Mouse (Mus musculus) limb, embryonic 14.5 days (tissue): ENCODE results near the gene Sirt4. TPM values are rescaled to one million over a fixed set of nuclear protein-coding genes. Genes with fewer than 3 reads are reported as not detected.

Experiments used
- ATAC-seq: fragments of 200-750 bp; cut with Nextera tagmentation; 2 replicates; pipeline ENCODE4 v1.8.0; 2017; ENCODE audit warnings: low read depth, moderate number of reproducible peaks, moderate TSS enrichment; ENCODE audit not compliant: low FRiP score
- DNase-seq: peaks from one replicate; pipeline ENCODE4 v3.0.0-alpha.2; 2015; ENCODE audit warnings: low spot score
- H3K27ac ChIP-seq: fragments of 300-500 bp; sonication (generic); replicated peaks from 2 replicates; pipeline ENCODE4 v1.5.1; 2014; ENCODE audit warnings: low read depth, mild to moderate bottlenecking, low read length, moderate library complexity, mixed read lengths
- H3K27me3 ChIP-seq: fragments of 300-500 bp; sonication (generic); 2 replicates; pipeline ENCODE4 v1.6.1; 2014; ENCODE audit warnings: low read length, mixed read lengths; ENCODE audit not compliant: control insufficient read depth, insufficient read depth
- H3K36me3 ChIP-seq: fragments of 300-500 bp; sonication (generic); 2 replicates; pipeline ENCODE4 v1.6.1; 2014; ENCODE audit warnings: mild to moderate bottlenecking, low read length, moderate library complexity, mixed read lengths; ENCODE audit not compliant: control insufficient read depth, insufficient read depth
- H3K4me1 ChIP-seq: fragments of 300-500 bp; sonication (generic); 2 replicates; pipeline ENCODE4 v1.6.1; 2014; ENCODE audit warnings: antibody characterized with exemption, low read length, mixed read lengths; ENCODE audit not compliant: control insufficient read depth, insufficient read depth
- H3K4me2 ChIP-seq: fragments of 300-500 bp; sonication (generic); replicated peaks from 2 replicates; pipeline ENCODE4 v1.6.1; 2014; ENCODE audit warnings: low read depth, mild to moderate bottlenecking, low read length, moderate library complexity; ENCODE audit not compliant: severe bottlenecking
- H3K4me3 ChIP-seq: fragments of 300-500 bp; sonication (generic); replicated peaks from 2 replicates; pipeline ENCODE4 v1.5.1; 2014; ENCODE audit warnings: low read length
- H3K9ac ChIP-seq: fragments of 300-500 bp; sonication (generic); 2 replicates; pipeline ENCODE4 v1.6.1; 2014; ENCODE audit warnings: mild to moderate bottlenecking, low read depth, low read length, moderate library complexity; ENCODE audit not compliant: severe bottlenecking
- H3K9me3 ChIP-seq: fragments of 300-500 bp; sonication (generic); 2 replicates; pipeline ENCODE4 v1.6.1; 2016; ENCODE audit warnings: low read length; ENCODE audit not compliant: control insufficient read depth
- POLR2A ChIP-seq: fragments of 200-500 bp; IDR thresholded peaks from 2 replicates; pipeline ENCODE4 v1.8.0; 2012; ENCODE audit warnings: inconsistent platforms, mild to moderate bottlenecking, moderate library complexity, borderline replicate concordance; ENCODE audit not compliant: insufficient read depth, insufficient read length; ENCODE audit errors: extremely low read depth
- WGBS: fragments of 180-500 bp; shearing (Covaris S2); extraction: QIAGEN DNeasy Blood & Tissue Kit; methylation state at CpG from one replicate; pipeline ENCODE4 v1.1.7; 2014; 5-methylcytosine and 5-hydroxymethylcytosine counted together
- polyA plus RNA-seq, 2 experiments: library from polyadenylated mRNA; depleted of rRNA in 1 of 2; stranded (reverse) in 1 of 2; unstranded in 1 of 2; fragments of >200 nt; fragmentation: Nextera tagmentation in 1 of 2; extraction: Ambion mirVana in 1 of 2; gene quantifications; 2 replicates each; pipeline versions ENCODE4 v1.2.1 to v1.2.3; 2012 to 2014

Sirt4 gene
- polyA plus RNA-seq, 2 experiments = 20.4 to 69.2 TPM

GRCm38 (mm10) chr5:115431898-115432259 is 52.6 kb downstream of the Sirt4 start:
- Histone ChIP-seq H3K36me3 (peaks cover 24% of the 10 kb centered on the region), H3K9me3 (no peaks in the 10 kb centered on the region), H3K4me3 (peak overlapping the region; percentile 92), H3K4me2 (peak overlapping the region; percentile 91), H3K9ac (0 out of 2 replicates have a peak overlapping the region, but pooled peaks have one; percentile 96), H3K4me1 (peaks cover 49% of the 10 kb centered on the region), H3K27ac (no peak overlapping the region), H3K27me3 (no peaks in the 10 kb centered on the region)
- no peak for ATAC-seq
- 46% methylated on average over 7 of the region's 7 CpGs for WGBS
- no peak for TF ChIP-seq POLR2A
- no peak for DNase-seq

GRCm38 (mm10) chr5:115431061-115431897 is 53.2 kb downstream of the Sirt4 start:
- Histone ChIP-seq H3K9ac (peak overlapping the region; percentile 96), H3K9me3 (no peaks in the 10 kb centered on the region), H3K27ac (0 out of 2 replicates have a peak overlapping the region, but pooled peaks have one; percentile 10), H3K4me1 (peaks cover 43% of the 10 kb centered on the region), H3K4me2 (peak overlapping the region; percentile 91), H3K27me3 (no peaks in the 10 kb centered on the region), H3K36me3 (peaks cover 24% of the 10 kb centered on the region), H3K4me3 (peak overlapping the region; percentile 92)
- WGBS = 9% methylated on average over 14 of the region's 14 CpGs
- ATAC-seq = no peak
- TF ChIP-seq POLR2A = no peak
- no peak for DNase-seq

GRCm38 (mm10) chr5:115430187-115430960 is 54.2 kb downstream of the Sirt4 start:
- TF ChIP-seq POLR2A = no peak
- H3K9me3 ChIP-seq = no peaks in the 10 kb centered on the region
- H3K9ac ChIP-seq = peak overlapping the region; percentile 96
- ATAC-seq (peak; percentile 5; the same call in 1 of the 2 replicates), DNase-seq (no peak)
- peaks cover 21% of the 10 kb centered on the region for H3K36me3 ChIP-seq
- peak overlapping the region; percentile 63 for H3K27ac ChIP-seq
- 6% methylated on average over 43 of the region's 73 CpGs for WGBS
- no peaks in the 10 kb centered on the region for H3K27me3 ChIP-seq
- peak overlapping the region; percentile 92 for H3K4me3 ChIP-seq
- H3K4me2 ChIP-seq = peak overlapping the region; percentile 91
- H3K4me1 ChIP-seq = peaks cover 34% of the 10 kb centered on the region

GRCm38 (mm10) chr5:115429359-115430186 is 55.0 kb downstream of the Sirt4 start, which contains the start of gene Msi1:
Gene Msi1 (plus strand): TSS chr5:115429599.
- peak; percentile 81 for ATAC-seq
- under 1% methylated on average over 34 of the region's 117 CpGs for WGBS
- H3K9me3 ChIP-seq = no peaks in the 10 kb centered on the region
- H3K36me3 ChIP-seq = peaks cover 17% of the 10 kb centered on the region; the same call in 1 of the 2 replicates
- H3K27me3 ChIP-seq = no peaks in the 10 kb centered on the region
- peak within 1 kb of the TSS; percentile 91 for H3K4me2 ChIP-seq
- H3K27ac ChIP-seq = peak within 1 kb of the TSS; percentile 63
- H3K9ac ChIP-seq = peak within 1 kb of the TSS; percentile 96
- TF ChIP-seq POLR2A = no peak
- peak; percentile 42 for DNase-seq
- H3K4me3 ChIP-seq = peak within 1 kb of the TSS; percentile 92
- H3K4me1 ChIP-seq = peaks cover 26% of the 10 kb centered on the region

GRCm38 (mm10) chr5:115428831-115429358 is 55.6 kb downstream of the Sirt4 start:
- TF ChIP-seq POLR2A = no peak
- H3K36me3 ChIP-seq = peaks cover 12% of the 10 kb centered on the region; the same call in 1 of the 2 replicates
- ATAC-seq (no peak; the same call in 1 of the 2 replicates), DNase-seq (no peak)
- peak overlapping the region; percentile 96 for H3K9ac ChIP-seq
- no peaks in the 10 kb centered on the region for H3K27me3 ChIP-seq
- peak overlapping the region; percentile 92 for H3K4me3 ChIP-seq
- no peaks in the 10 kb centered on the region for H3K9me3 ChIP-seq
- peaks cover 19% of the 10 kb centered on the region for H3K4me1 ChIP-seq
- peak overlapping the region; percentile 91 for H3K4me2 ChIP-seq
- no peak overlapping the region for H3K27ac ChIP-seq
- WGBS = 2% methylated on average over 18 of the region's 20 CpGs

Other genes with a start within 250 kb of the Sirt4 start
- 51.6 and 61.7 TPM in 2 replicates for gene Pop5, start 248.9 kb downstream of the Sirt4 start, polyA plus RNA-seq (2012; rRNA removed)
- gene Pop5, start 248.9 kb downstream of the Sirt4 start, polyA plus RNA-seq (2014; fragmentation: Nextera tagmentation; extraction: Ambion mirVana) = 90.3 and 107 TPM in 2 replicates
- gene Rnf10, start 211.8 kb downstream of the Sirt4 start, polyA plus RNA-seq (2012; rRNA removed) = 163 and 180 TPM in 2 replicates
- gene Rnf10, start 211.8 kb downstream of the Sirt4 start, polyA plus RNA-seq (2014; fragmentation: Nextera tagmentation; extraction: Ambion mirVana) = 86.7 and 95.6 TPM in 2 replicates
- 11.5 and 13.7 TPM in 2 replicates for gene Coq5, start 205.1 kb downstream of the Sirt4 start, polyA plus RNA-seq (2012; rRNA removed)
- gene Coq5, start 205.1 kb downstream of the Sirt4 start, polyA plus RNA-seq (2014; fragmentation: Nextera tagmentation; extraction: Ambion mirVana) = 38.5 and 39.9 TPM in 2 replicates
- gene Dynll1, start 183.7 kb downstream of the Sirt4 start, polyA plus RNA-seq (2012; rRNA removed) = 503 and 1,052 TPM in 2 replicates
- gene Dynll1, start 183.7 kb downstream of the Sirt4 start, polyA plus RNA-seq (2014; fragmentation: Nextera tagmentation; extraction: Ambion mirVana) = 1,814 and 1,833 TPM in 2 replicates
- 132 and 137 TPM in 2 replicates for gene Srsf9, start 157.5 kb downstream of the Sirt4 start, polyA plus RNA-seq (2012; rRNA removed)
- gene Srsf9, start 157.5 kb downstream of the Sirt4 start, polyA plus RNA-seq (2014; fragmentation: Nextera tagmentation; extraction: Ambion mirVana) = 252 and 271 TPM in 2 replicates
- 23.7 TPM in 2 replicates for gene Gatc, start 143.5 kb downstream of the Sirt4 start, polyA plus RNA-seq (2012; rRNA removed)
- gene Gatc, start 143.5 kb downstream of the Sirt4 start, polyA plus RNA-seq (2014; fragmentation: Nextera tagmentation; extraction: Ambion mirVana) = 29.6 and 33.3 TPM in 2 replicates
- gene Triap1, start 143.5 kb downstream of the Sirt4 start, polyA plus RNA-seq (2012; rRNA removed) = 27.6 and 28.7 TPM in 2 replicates
- 61.7 and 62.2 TPM in 2 replicates for gene Triap1, start 143.5 kb downstream of the Sirt4 start, polyA plus RNA-seq (2014; fragmentation: Nextera tagmentation; extraction: Ambion mirVana)
- gene Cox6a1, start 135.7 kb downstream of the Sirt4 start, polyA plus RNA-seq (2012; rRNA removed) = 902 and 1,086 TPM in 2 replicates
- 766 and 836 TPM in 2 replicates for gene Cox6a1, start 135.7 kb downstream of the Sirt4 start, polyA plus RNA-seq (2014; fragmentation: Nextera tagmentation; extraction: Ambion mirVana)
- gene Msi1, start 55.1 kb downstream of the Sirt4 start, polyA plus RNA-seq (2012; rRNA removed) = 40.6 and 51.6 TPM in 2 replicates
- gene Msi1, start 55.1 kb downstream of the Sirt4 start, polyA plus RNA-seq (2014; fragmentation: Nextera tagmentation; extraction: Ambion mirVana) = 15.5 and 18.0 TPM in 2 replicates
- gene Pla2g1b, start 18.5 kb downstream of the Sirt4 start, polyA plus RNA-seq (2012; rRNA removed) = not detected in 2 replicates
- not detected in 2 replicates for gene Pla2g1b, start 18.5 kb downstream of the Sirt4 start, polyA plus RNA-seq (2014; fragmentation: Nextera tagmentation; extraction: Ambion mirVana)
- 119 and 145 TPM in 2 replicates for gene Pxn, start 22.0 kb upstream of the Sirt4 start, polyA plus RNA-seq (2012; rRNA removed)
- 25.0 and 26.3 TPM in 2 replicates for gene Pxn, start 22.0 kb upstream of the Sirt4 start, polyA plus RNA-seq (2014; fragmentation: Nextera tagmentation; extraction: Ambion mirVana)
- gene Rplp0, start 74.7 kb upstream of the Sirt4 start, polyA plus RNA-seq (2012; rRNA removed) = 3,411 and 4,152 TPM in 2 replicates
- gene Rplp0, start 74.7 kb upstream of the Sirt4 start, polyA plus RNA-seq (2014; fragmentation: Nextera tagmentation; extraction: Ambion mirVana) = 2,030 and 2,068 TPM in 2 replicates
- gene Gcn1l1, start 80.5 kb upstream of the Sirt4 start, polyA plus RNA-seq (2012; rRNA removed) = 47.0 and 59.2 TPM in 2 replicates
- gene Gcn1l1, start 80.5 kb upstream of the Sirt4 start, polyA plus RNA-seq (2014; fragmentation: Nextera tagmentation; extraction: Ambion mirVana) = 42.8 and 49.7 TPM in 2 replicates
- 62.6 and 65.2 TPM in 2 replicates for gene Rab35, start 147.2 kb upstream of the Sirt4 start, polyA plus RNA-seq (2012; rRNA removed)
- 19.8 and 22.4 TPM in 2 replicates for gene Rab35, start 147.2 kb upstream of the Sirt4 start, polyA plus RNA-seq (2014; fragmentation: Nextera tagmentation; extraction: Ambion mirVana)
- 16.3 and 19.6 TPM in 2 replicates for gene Bicdl1, start 246.9 kb upstream of the Sirt4 start, polyA plus RNA-seq (2012; rRNA removed)
- 10.2 and 11.7 TPM in 2 replicates for gene Bicdl1, start 246.9 kb upstream of the Sirt4 start, polyA plus RNA-seq (2014; fragmentation: Nextera tagmentation; extraction: Ambion mirVana)